22 mouse cellular contexts compared by ENCODE assay signal in genomic region chr2:75514171-75514570, GRCm38 (mm10).
DNase-seq lines count a peak whose midpoint lies in the region; ATAC-seq lines count a peak whose summit lies in the region.
"Had no signal": no experiment of that assay in that cellular context is flagged by ENCODE, and none has a peak within 500 bp of the region (broad histone marks: within the 10 kb centered on the region; RNA-seq: fewer than 3 reads in every experiment).

No protein-coding gene starts in this region.

- 0 out of 2 replicates have a peak, but pooled peaks cover 6% of the 10 kb centered on the region for H3K27me3 ChIP-seq in forebrain, embryonic 10.5 days (ENCODE audit: poor library complexity, severe bottlenecking)
- H3K27me3 ChIP-seq in forebrain, embryonic 12.5 days = no peaks in the 10 kb centered on the region
- H3K27me3 ChIP-seq in limb, embryonic 12.5 days = peaks cover 11% of the 10 kb centered on the region; the same call in 1 of the 2 replicates
- H3K27me3 ChIP-seq: CH12.LX; forebrain, embryonic 13.5 days; heart, embryonic 12.5 days; hindbrain, embryonic 12.5 days had no signal

- no peak for ATAC-seq in forebrain, embryonic 12.5 days (ENCODE audit: low FRiP score)
- no peak for ATAC-seq in limb, embryonic 12.5 days (ENCODE audit: insufficient number of reproducible peaks, insufficient read depth, low FRiP score, low TSS enrichment, low read depth)
- ATAC-seq in frontal cortex, adult (ENCODE audit: low TSS enrichment) = no peak
- ATAC-seq: forebrain, embryonic 13.5 days; forebrain, postnatal 0 days; hindbrain, embryonic 16.5 days; inflammation-experienced regulatory T-cells, adult 6 months; intestine, postnatal 0 days had no signal

- H3K4me2 ChIP-seq in forebrain, embryonic 12.5 days = no peak overlapping the region
- no peak overlapping the region for H3K4me2 ChIP-seq in limb, embryonic 12.5 days
- H3K4me2 ChIP-seq: embryonic facial prominence, embryonic 12.5 days; forebrain, embryonic 13.5 days; heart, embryonic 12.5 days; hindbrain, embryonic 12.5 days had no signal

- no peaks in the 10 kb centered on the region for H3K36me3 ChIP-seq in forebrain, embryonic 10.5 days (replicated peaks)
- no peaks in the 10 kb centered on the region for H3K36me3 ChIP-seq in forebrain, embryonic 12.5 days (replicated peaks)
- H3K36me3 ChIP-seq in limb, embryonic 12.5 days = no peaks in the 10 kb centered on the region
- H3K36me3 ChIP-seq: embryonic facial prominence, embryonic 12.5 days; heart, embryonic 12.5 days; hindbrain, embryonic 12.5 days had no signal

- no peak for DNase-seq in forebrain, embryonic 10.5 days (ENCODE audit: extremely low spot score, low spot score)
- peak; percentile 17 for DNase-seq in Muller cell, postnatal 12 days (ENCODE audit: inconsistent ontology term)
- DNase-seq in embryo, embryonic 10.5 days (ENCODE audit: low spot score) = peak; percentile 38
- DNase-seq: adrenal gland, adult 2 months; adrenal gland, postnatal 25 days; cerebellum, adult 2 months; cerebellum, postnatal 10 days; forebrain, postnatal 0 days; gastrocnemius, adult 2 months; heart, adult 2 months; heart, postnatal 4 days had no signal

- H3K9ac ChIP-seq in forebrain, embryonic 12.5 days = no peak overlapping the region
- H3K9ac ChIP-seq in limb, embryonic 12.5 days (replicated peaks) = no peak overlapping the region
- H3K9ac ChIP-seq: embryonic facial prominence, embryonic 12.5 days; forebrain, embryonic 13.5 days; forebrain, postnatal 0 days; heart, embryonic 12.5 days; hindbrain, embryonic 12.5 days had no signal

- H3K9me3 ChIP-seq in forebrain, embryonic 10.5 days = no peaks in the 10 kb centered on the region
- no peaks in the 10 kb centered on the region for H3K9me3 ChIP-seq in forebrain, embryonic 12.5 days
- H3K9me3 ChIP-seq in limb, embryonic 12.5 days = no peaks in the 10 kb centered on the region
- H3K9me3 ChIP-seq: embryonic facial prominence, embryonic 12.5 days; forebrain, embryonic 13.5 days; heart, embryonic 12.5 days; hindbrain, embryonic 12.5 days had no signal

- no peak overlapping the region for H3K4me3 ChIP-seq in forebrain, embryonic 10.5 days
- no peak overlapping the region for H3K4me3 ChIP-seq in forebrain, embryonic 12.5 days (replicated peaks)
- H3K4me3 ChIP-seq in limb, embryonic 12.5 days (replicated peaks) = no peak overlapping the region
- H3K4me3 ChIP-seq: embryonic facial prominence, embryonic 12.5 days; forebrain, embryonic 13.5 days; gastrocnemius, adult 2 months; heart, adult 2 months; heart, embryonic 12.5 days; hindbrain, embryonic 12.5 days had no signal

- peak overlapping the region; percentile 58 for H3K27ac ChIP-seq in forebrain, embryonic 10.5 days
- H3K27ac ChIP-seq in forebrain, embryonic 12.5 days = no peak overlapping the region
- 0 out of 2 replicates have a peak overlapping the region, but pooled peaks have one; percentile 17 for H3K27ac ChIP-seq in limb, embryonic 12.5 days
- H3K27ac ChIP-seq: embryonic facial prominence, embryonic 12.5 days; forebrain, embryonic 13.5 days; heart, adult 2 months; hindbrain, embryonic 12.5 days had no signal

- H3K4me1 ChIP-seq in forebrain, embryonic 10.5 days = peaks cover 36% of the 10 kb centered on the region
- H3K4me1 ChIP-seq in forebrain, embryonic 12.5 days = peaks cover 9% of the 10 kb centered on the region
- H3K4me1 ChIP-seq in limb, embryonic 12.5 days (replicated peaks) = peaks cover 51% of the 10 kb centered on the region
- H3K4me1 ChIP-seq: heart, embryonic 12.5 days had no signal

- WGBS in forebrain, embryonic 10.5 days = 48% methylated on average over 6 of the region's 6 CpGs
- 31% methylated on average over 6 of the region's 6 CpGs for WGBS in forebrain, embryonic 12.5 days
- 40% methylated on average over 6 of the region's 6 CpGs for WGBS in limb, embryonic 12.5 days
